Mouse (Mus musculus) hindbrain, embryonic 12.5 days (tissue): ENCODE results near the gene Gm17359. TPM values are rescaled to one million over a fixed set of nuclear protein-coding genes. Genes with fewer than 3 reads are reported as not detected.

Experiments
- ATAC-seq: fragments of 200-750 bp; cut with Nextera tagmentation; 2 replicates; pipeline ENCODE4 v1.8.0; 2017; ENCODE audit warnings: moderate TSS enrichment; ENCODE audit not compliant: low FRiP score
- H3K27ac ChIP-seq: fragments of 300-500 bp; sonication (generic); 2 replicates; pipeline ENCODE4 v1.5.1; 2016; ENCODE audit warnings: mild to moderate bottlenecking
- H3K27me3 ChIP-seq: fragments of 300-500 bp; sonication (generic); 2 replicates; pipeline ENCODE4 v1.6.1; 2016; ENCODE audit warnings: mild to moderate bottlenecking
- H3K36me3 ChIP-seq: fragments of 300-500 bp; sonication (generic); 2 replicates; pipeline ENCODE4 v1.6.1; 2016; ENCODE audit warnings: mild to moderate bottlenecking
- H3K4me1 ChIP-seq: fragments of 300-500 bp; sonication (generic); 2 replicates; pipeline ENCODE4 v1.6.1; 2016
- H3K4me2 ChIP-seq: fragments of 300-500 bp; sonication (generic); replicated peaks from 2 replicates; pipeline ENCODE4 v1.6.1; 2016; ENCODE audit warnings: mild to moderate bottlenecking
- H3K4me3 ChIP-seq: fragments of 300-500 bp; sonication (generic); 2 replicates; pipeline ENCODE4 v1.5.1; 2016; ENCODE audit warnings: mild to moderate bottlenecking
- H3K9ac ChIP-seq: fragments of 300-500 bp; sonication (generic); 2 replicates; pipeline ENCODE4 v1.6.1; 2016; ENCODE audit warnings: mild to moderate bottlenecking, moderate library complexity
- H3K9me3 ChIP-seq: fragments of 300-500 bp; sonication (generic); replicated peaks from 2 replicates; pipeline ENCODE4 v1.6.1; 2016; ENCODE audit warnings: mild to moderate bottlenecking
- WGBS: fragments of 180-500 bp; shearing (Covaris S2); methylation state at CpG from one replicate; pipeline ENCODE4 v1.1.7; 2016; 5-methylcytosine and 5-hydroxymethylcytosine counted together
- polyA plus RNA-seq: library from polyadenylated mRNA; unstranded; fragments of >200 nt; fragmentation: Nextera tagmentation; extraction: Ambion mirVana; gene quantifications from 2 replicates; pipeline ENCODE4 v1.2.1, GENCODE M21; 2016

The Gm17359 gene
- polyA plus RNA-seq, 1 experiment from 2014 or later: 0.12 TPM

DNA sequence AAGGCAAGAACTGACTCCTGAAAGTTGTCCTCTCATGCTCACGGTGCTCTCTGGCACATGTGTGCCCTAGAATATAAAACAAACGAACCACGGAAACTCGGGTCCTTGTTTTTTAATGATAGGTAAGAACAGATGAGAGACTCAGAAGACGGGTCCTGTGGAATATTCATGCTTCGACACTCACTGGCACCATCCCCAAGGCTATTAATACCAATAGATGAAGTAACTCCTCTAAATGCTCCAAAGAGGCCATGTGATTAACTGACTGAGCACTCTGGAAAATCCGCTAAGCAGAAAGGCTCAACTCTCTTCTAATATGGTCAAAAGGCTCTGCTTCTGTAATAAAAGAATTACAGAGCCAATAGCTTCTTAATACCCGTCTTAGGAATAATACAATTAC, 157.6 kb downstream of the Gm17359 start:
- H3K9ac ChIP-seq: no peak overlapping the region
- 89% methylated on average over 8 of the region's 8 CpGs for WGBS
- no peaks in the 10 kb centered on the region for H3K9me3 ChIP-seq
- no peak overlapping the region for H3K4me2 ChIP-seq
- no peaks in the 10 kb centered on the region for H3K4me1 ChIP-seq
- H3K36me3 ChIP-seq: peaks cover 31% of the 10 kb centered on the region
- ATAC-seq: no peak
- no peak overlapping the region for H3K4me3 ChIP-seq
- H3K27ac ChIP-seq: no peak overlapping the region
- H3K27me3 ChIP-seq: no peaks in the 10 kb centered on the region

DNA sequence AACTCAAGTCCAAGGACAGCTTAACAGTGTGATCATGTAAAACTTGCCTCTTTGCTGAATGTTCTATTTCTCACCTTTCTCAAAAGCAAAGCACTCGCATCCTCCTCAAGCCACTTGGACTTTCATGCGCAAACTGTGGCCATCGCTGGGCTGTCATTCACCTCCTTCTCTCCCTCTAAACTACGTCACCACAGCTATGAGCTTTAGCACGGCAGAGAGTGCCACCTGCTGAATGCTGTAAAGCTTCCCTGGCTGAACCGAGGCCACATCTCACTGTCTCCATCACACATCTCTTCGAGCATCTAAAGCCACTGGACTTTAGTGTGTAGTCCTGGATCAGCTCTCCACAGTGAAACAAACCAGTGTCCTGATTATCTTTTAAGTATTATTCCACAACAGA, 158.7 kb downstream of the Gm17359 start:
- H3K27ac ChIP-seq: no peak overlapping the region
- ATAC-seq: no peak
- peaks cover under 1% of the 10 kb centered on the region; the same call in 1 of the 2 replicates for H3K4me1 ChIP-seq
- no peaks in the 10 kb centered on the region for H3K27me3 ChIP-seq
- peaks cover 31% of the 10 kb centered on the region for H3K36me3 ChIP-seq
- 80% methylated on average over 7 of the region's 7 CpGs for WGBS
- H3K4me3 ChIP-seq: no peak overlapping the region
- no peak overlapping the region for H3K9ac ChIP-seq
- no peaks in the 10 kb centered on the region for H3K9me3 ChIP-seq
- no peak overlapping the region for H3K4me2 ChIP-seq

DNA sequence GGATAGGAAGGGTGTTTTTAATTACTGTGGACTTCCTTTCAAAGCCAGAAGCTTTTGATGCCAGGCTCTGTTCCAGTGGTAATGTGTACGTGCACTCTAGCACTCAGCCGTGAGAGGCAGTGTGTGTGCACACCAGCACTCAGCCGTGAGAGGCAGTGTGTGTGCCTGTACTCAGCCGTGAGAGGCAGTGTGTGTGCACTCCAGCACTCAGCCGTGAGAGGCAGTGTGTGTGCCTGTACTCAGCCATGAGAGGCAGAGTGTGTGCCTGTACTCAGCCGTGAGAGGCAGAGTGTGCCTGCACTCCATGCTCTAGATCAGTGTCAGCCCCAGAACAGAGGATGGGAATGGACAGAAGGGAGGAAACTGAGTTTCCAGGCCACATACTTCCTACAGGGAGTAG, 160.2 kb downstream of the Gm17359 start:
- H3K9me3 ChIP-seq: no peaks in the 10 kb centered on the region
- WGBS: 79% methylated on average over 6 of the region's 6 CpGs
- peaks cover 3% of the 10 kb centered on the region; the same call in 1 of the 2 replicates for H3K4me1 ChIP-seq
- H3K9ac ChIP-seq: no peak overlapping the region
- H3K4me3 ChIP-seq: no peak overlapping the region
- no peak for ATAC-seq
- no peak overlapping the region for H3K27ac ChIP-seq
- H3K27me3 ChIP-seq: no peaks in the 10 kb centered on the region
- no peak overlapping the region for H3K4me2 ChIP-seq
- peaks cover 28% of the 10 kb centered on the region for H3K36me3 ChIP-seq

DNA sequence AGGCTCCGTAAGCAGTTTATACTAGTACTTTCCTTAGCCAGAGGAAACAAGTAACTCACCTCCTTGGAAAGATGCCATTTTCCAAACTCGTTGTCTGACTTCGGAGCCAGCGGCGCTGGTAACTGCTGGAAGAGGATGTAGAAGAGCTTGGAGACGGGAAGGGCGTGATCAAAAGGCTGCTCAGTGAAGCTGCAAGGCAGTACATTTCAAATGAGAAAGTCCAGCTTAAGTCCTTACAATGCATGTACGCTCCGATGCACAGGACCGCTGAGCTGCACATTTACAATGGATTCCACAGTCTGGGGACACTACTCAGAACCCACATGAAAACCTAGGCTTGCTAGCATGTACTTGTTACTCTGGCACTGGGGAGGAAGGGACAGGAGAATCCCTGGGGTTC, 163.8 kb downstream of the Gm17359 start:
- 53% methylated on average over 10 of the region's 10 CpGs for WGBS
- Histone ChIP-seq H3K4me3 (no peak overlapping the region), H3K4me1 (peaks cover 3% of the 10 kb centered on the region; the same call in 1 of the 2 replicates), H3K9ac (no peak overlapping the region), H3K4me2 (no peak overlapping the region), H3K9me3 (no peaks in the 10 kb centered on the region), H3K36me3 (peaks cover 13% of the 10 kb centered on the region; the same call in 1 of the 2 replicates), H3K27ac (no peak overlapping the region), H3K27me3 (no peaks in the 10 kb centered on the region)
- ATAC-seq: peak; percentile 48; the same call in 1 of the 2 replicates

DNA sequence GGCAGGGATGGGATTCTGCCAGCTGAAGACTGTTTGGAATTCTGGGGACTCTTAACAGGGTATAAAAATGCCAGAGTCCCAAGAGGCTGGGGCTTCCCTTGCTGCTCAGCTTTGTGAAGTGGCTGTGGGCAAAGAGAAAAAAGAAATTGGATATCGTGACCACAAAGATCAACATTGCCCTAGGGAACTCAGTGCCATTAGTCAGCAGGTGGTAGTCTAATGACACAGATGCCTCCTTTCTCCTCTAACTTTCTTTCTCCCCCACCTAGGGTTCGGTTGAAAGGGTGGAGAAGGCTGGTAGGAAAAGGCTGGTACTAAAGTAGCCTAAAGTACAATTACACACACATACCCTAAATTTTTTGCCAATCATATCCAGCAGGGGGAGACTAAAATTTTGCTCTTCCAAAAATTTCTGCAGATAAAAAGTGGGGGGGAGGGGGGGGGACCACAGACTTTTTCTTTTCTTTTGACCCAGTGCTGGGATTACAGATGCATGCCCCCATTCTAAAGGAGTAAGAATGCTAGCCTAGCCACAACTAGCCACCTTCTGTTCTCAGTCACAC, 164.8 kb downstream of the Gm17359 start:
- no peak overlapping the region for H3K4me2 ChIP-seq
- H3K9me3 ChIP-seq: no peaks in the 10 kb centered on the region
- H3K27me3 ChIP-seq: no peaks in the 10 kb centered on the region
- no peak overlapping the region for H3K4me3 ChIP-seq
- no peak overlapping the region for H3K27ac ChIP-seq
- H3K36me3 ChIP-seq: peaks cover 16% of the 10 kb centered on the region; the same call in 1 of the 2 replicates
- no peak overlapping the region for H3K9ac ChIP-seq
- ATAC-seq: no peak
- WGBS: 78% methylated on average over 2 of the region's 2 CpGs
- H3K4me1 ChIP-seq: peaks cover 3% of the 10 kb centered on the region; the same call in 1 of the 2 replicates

Other genes with a start within 250 kb of the Gm17359 start
- gene Rapgef2, start 50.1 kb upstream of the Gm17359 start, polyA plus RNA-seq: 12.1 and 12.4 TPM in 2 replicates
- 9.8 and 10.1 TPM in 2 replicates for gene Fnip2, start 231.1 kb downstream of the Gm17359 start, polyA plus RNA-seq